Mouse (Mus musculus) forebrain, embryonic 12.5 days (tissue): Measurements from ENCODE around the gene Dcxr. TPM values are rescaled to one million over a fixed set of nuclear protein-coding genes. Genes with fewer than 3 reads are reported as not detected.

ENCODE experiments used
- ATAC-seq: fragments of 200-750 bp; cut with Nextera tagmentation; 2 replicates; pipeline ENCODE4 v1.8.0; 2017; ENCODE audit warnings: moderate TSS enrichment; ENCODE audit not compliant: low FRiP score
- H3K27ac ChIP-seq: fragments of 300-500 bp; sonication (generic); 2 replicates; pipeline ENCODE4 v1.5.1; 2016; ENCODE audit warnings: mild to moderate bottlenecking
- H3K27me3 ChIP-seq: fragments of 300-500 bp; sonication (generic); 2 replicates; pipeline ENCODE4 v1.6.1; 2016; ENCODE audit warnings: mild to moderate bottlenecking
- H3K36me3 ChIP-seq: fragments of 300-500 bp; sonication (generic); replicated peaks from 2 replicates; pipeline ENCODE4 v1.6.1; 2016; ENCODE audit warnings: mild to moderate bottlenecking
- H3K4me1 ChIP-seq: fragments of 300-500 bp; sonication (generic); 2 replicates; pipeline ENCODE4 v1.6.1; 2016
- H3K4me2 ChIP-seq: fragments of 300-500 bp; sonication (generic); 2 replicates; pipeline ENCODE4 v1.6.1; 2016; ENCODE audit warnings: mild to moderate bottlenecking, moderate library complexity
- H3K4me3 ChIP-seq: fragments of 300-500 bp; sonication (generic); replicated peaks from 2 replicates; pipeline ENCODE4 v1.5.1; 2016; ENCODE audit warnings: mild to moderate bottlenecking
- H3K9ac ChIP-seq: fragments of 300-500 bp; sonication (generic); 2 replicates; pipeline ENCODE4 v1.6.1; 2016; ENCODE audit warnings: mild to moderate bottlenecking
- H3K9me3 ChIP-seq: fragments of 300-500 bp; sonication (generic); 2 replicates; pipeline ENCODE4 v1.6.1; 2016
- WGBS: fragments of 180-500 bp; shearing (Covaris S2); methylation state at CpG from one replicate; pipeline ENCODE4 v1.1.7; 2016; 5-methylcytosine and 5-hydroxymethylcytosine counted together
- polyA plus RNA-seq: library from polyadenylated mRNA; unstranded; fragments of >200 nt; fragmentation: Nextera tagmentation; extraction: Ambion mirVana; gene quantifications from 2 replicates; pipeline ENCODE4 v1.2.1, GENCODE M21; 2016

Dcxr gene
- polyA plus RNA-seq, 1 experiment from 2014 or later, result 9.2 TPM

GRCm38 (mm10) chr11:120726243-120727168 lies 575 bp downstream of the Dcxr start:
- H3K4me3 ChIP-seq, result peak overlapping the region; percentile 47
- H3K4me1 ChIP-seq, result peaks cover 27% of the 10 kb centered on the region
- H3K4me2 ChIP-seq, result peak overlapping the region; percentile 78
- ATAC-seq, result peak; percentile 49
- peak overlapping the region; percentile 53 for H3K9ac ChIP-seq
- 0 out of 2 replicates have a peak overlapping the region, but pooled peaks have one; percentile 6 for H3K27ac ChIP-seq
- no peaks in the 10 kb centered on the region for H3K9me3 ChIP-seq
- peaks cover 49% of the 10 kb centered on the region for H3K27me3 ChIP-seq
- H3K36me3 ChIP-seq, result no peaks in the 10 kb centered on the region
- 19% methylated on average over 33 of the region's 36 CpGs for WGBS

- 84% methylated on average over 7 of the region's 7 CpGs for WGBS
- Histone ChIP-seq H3K36me3 (peaks cover 17% of the 10 kb centered on the region), H3K27me3 (peaks cover 39% of the 10 kb centered on the region)
Measured at GRCm38 (mm10) chr11:120723509-120723908, 3.6 kb downstream of the Dcxr start.

GRCm38 (mm10) chr11:120722761-120723382 lies 4.2 kb downstream of the Dcxr start:
- peak overlapping the region; percentile 99; the same call in 1 of the 2 replicates for H3K4me2 ChIP-seq
- H3K9me3 ChIP-seq, result no peaks in the 10 kb centered on the region
- H3K9ac ChIP-seq, result no peak overlapping the region
- no peak for ATAC-seq
- 87% methylated on average over 11 of the region's 11 CpGs for WGBS
- peaks cover 33% of the 10 kb centered on the region for H3K27me3 ChIP-seq
- 0 out of 2 replicates have a peak overlapping the region, but pooled peaks have one; percentile 72 for H3K4me3 ChIP-seq
- H3K4me1 ChIP-seq, result peaks cover 32% of the 10 kb centered on the region
- H3K27ac ChIP-seq, result no peak overlapping the region
- peaks cover 23% of the 10 kb centered on the region for H3K36me3 ChIP-seq

More at GRCm38 (mm10) chr11:120723509-120723908, 3.6 kb downstream of the Dcxr start:
- H3K27ac ChIP-seq, result no peak overlapping the region
- H3K9ac ChIP-seq, result no peak overlapping the region
- no peak overlapping the region for H3K4me3 ChIP-seq
- ATAC-seq, result no peak
- H3K4me1 ChIP-seq, result peaks cover 32% of the 10 kb centered on the region
- H3K4me2 ChIP-seq, result no peak overlapping the region
- H3K9me3 ChIP-seq, result no peaks in the 10 kb centered on the region

DNA sequence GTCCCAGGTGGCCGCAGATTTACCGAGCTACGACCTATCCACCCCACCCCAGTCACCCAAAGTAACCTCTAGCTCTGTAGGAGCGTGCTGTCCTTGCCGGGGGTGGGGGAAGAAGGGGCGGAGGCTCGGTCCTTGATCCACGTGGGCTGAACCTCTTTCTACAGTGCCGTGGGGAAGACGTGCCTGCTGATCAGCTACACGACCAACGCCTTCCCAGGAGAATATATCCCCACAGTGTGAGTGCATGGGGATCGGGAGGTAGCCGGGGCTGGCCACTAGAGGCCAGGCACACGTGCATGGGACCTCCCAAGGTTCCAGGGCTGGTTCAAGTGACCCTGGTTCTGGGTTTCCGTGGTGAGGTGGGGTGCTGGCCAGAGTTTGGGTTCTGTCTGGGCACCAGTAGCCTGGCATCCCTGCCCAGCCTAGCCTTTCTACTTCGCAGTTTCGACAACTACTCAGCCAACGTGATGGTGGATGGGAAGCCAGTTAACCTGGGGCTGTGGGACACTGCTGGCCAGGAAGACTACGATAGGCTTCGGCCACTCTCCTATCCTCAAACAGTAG lies 4.9 kb downstream of the Dcxr start:
- Histone ChIP-seq H3K27ac (no peak overlapping the region), H3K9me3 (no peaks in the 10 kb centered on the region), H3K27me3 (peaks cover 33% of the 10 kb centered on the region), H3K4me1 (peaks cover 31% of the 10 kb centered on the region), H3K4me2 (peak overlapping the region; percentile 99), H3K4me3 (peak overlapping the region; percentile 72), H3K36me3 (peaks cover 30% of the 10 kb centered on the region), H3K9ac (peak overlapping the region; percentile 88)
- ATAC-seq, result no peak
- 20% methylated on average over 21 of the region's 21 CpGs for WGBS

DNA sequence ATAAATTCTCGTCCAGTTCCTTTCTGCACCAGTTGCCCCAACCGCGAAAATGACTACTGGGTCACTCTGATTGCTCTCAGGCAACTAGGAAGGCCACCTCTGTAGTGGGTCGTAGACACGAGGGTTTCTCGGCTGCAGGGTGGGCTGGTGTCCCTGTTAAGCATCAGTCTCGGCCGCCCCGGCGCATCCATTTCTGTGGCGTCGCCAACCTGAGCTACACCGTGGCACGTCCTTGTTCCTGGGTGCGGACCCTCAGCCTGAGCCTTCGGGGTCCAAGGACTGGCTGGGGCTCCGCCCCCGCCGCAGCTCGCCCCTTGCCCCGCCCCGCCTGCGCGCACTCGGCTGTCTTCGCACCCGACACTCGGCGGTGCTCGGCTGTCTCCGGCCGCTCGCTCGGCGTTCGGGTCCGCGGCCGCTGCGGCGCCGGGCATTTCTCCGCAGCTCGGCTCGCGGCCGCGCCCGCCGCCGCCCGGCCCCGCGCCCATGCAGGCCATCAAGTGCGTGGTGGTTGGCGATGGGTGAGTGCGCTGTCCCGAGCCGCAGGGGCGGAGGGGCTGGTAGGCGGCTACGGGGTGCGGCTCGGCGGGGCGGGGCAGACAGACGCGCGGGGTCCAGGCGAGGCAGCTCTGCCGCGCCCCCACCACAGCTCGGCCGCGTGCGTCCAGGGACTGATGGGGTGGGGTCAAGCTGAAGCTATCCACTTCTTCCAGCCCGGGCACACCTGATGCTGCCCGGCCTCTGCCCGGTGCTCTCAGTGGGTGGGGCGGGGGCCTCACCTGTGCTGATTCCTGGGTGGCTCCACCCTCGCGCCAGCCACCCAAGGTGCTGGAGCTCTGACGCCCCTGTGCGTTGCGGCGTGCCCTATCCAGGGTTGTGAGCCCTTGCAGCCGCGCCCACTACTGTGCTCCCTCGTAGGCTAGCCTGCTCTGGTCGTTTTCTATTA lies 5.7 kb downstream of the Dcxr start, which contains the start of gene Rac3:
TSS of gene Rac3 (plus strand) at position 347 of the 943 bp plus-strand sequence.
- Histone ChIP-seq H3K9ac (peak within 1 kb of the TSS; percentile 88), H3K4me3 (peak within 1 kb of the TSS; percentile 72), H3K9me3 (no peaks in the 10 kb centered on the region), H3K4me1 (peaks cover 23% of the 10 kb centered on the region), H3K4me2 (peak within 1 kb of the TSS; percentile 99), H3K27ac (peak within 1 kb of the TSS; percentile 59; the same call in 1 of the 2 replicates), H3K36me3 (peaks cover 35% of the 10 kb centered on the region), H3K27me3 (peaks cover 33% of the 10 kb centered on the region)
- ATAC-seq, result peak; percentile 91
- WGBS, result 1% methylated on average over 82 of the region's 90 CpGs

GRCm38 (mm10) chr11:120720450-120720849 lies 6.6 kb downstream of the Dcxr start:
- H3K36me3 ChIP-seq, result peaks cover 44% of the 10 kb centered on the region
- ATAC-seq, result peak; percentile 12; the same call in 1 of the 2 replicates
- peak overlapping the region; percentile 88 for H3K9ac ChIP-seq
- peak overlapping the region; percentile 72 for H3K4me3 ChIP-seq
- peaks cover 26% of the 10 kb centered on the region for H3K27me3 ChIP-seq
- peak overlapping the region; percentile 99 for H3K4me2 ChIP-seq
- 10% methylated on average over 17 of the region's 17 CpGs for WGBS
- H3K27ac ChIP-seq, result no peak overlapping the region; the same call in 1 of the 2 replicates
- H3K9me3 ChIP-seq, result no peaks in the 10 kb centered on the region
- peaks cover 21% of the 10 kb centered on the region for H3K4me1 ChIP-seq

GRCm38 (mm10) chr11:120719841-120720376 lies 7.2 kb downstream of the Dcxr start:
- no peak overlapping the region for H3K27ac ChIP-seq
- no peak overlapping the region for H3K9ac ChIP-seq
- H3K4me1 ChIP-seq, result peaks cover 26% of the 10 kb centered on the region
- H3K4me2 ChIP-seq, result no peak overlapping the region
- no peaks in the 10 kb centered on the region for H3K9me3 ChIP-seq
- no peak overlapping the region for H3K4me3 ChIP-seq
- ATAC-seq, result no peak
- peaks cover 23% of the 10 kb centered on the region for H3K27me3 ChIP-seq
- WGBS, result 84% methylated on average over 13 of the region's 13 CpGs
- H3K36me3 ChIP-seq, result peaks cover 47% of the 10 kb centered on the region

DNA sequence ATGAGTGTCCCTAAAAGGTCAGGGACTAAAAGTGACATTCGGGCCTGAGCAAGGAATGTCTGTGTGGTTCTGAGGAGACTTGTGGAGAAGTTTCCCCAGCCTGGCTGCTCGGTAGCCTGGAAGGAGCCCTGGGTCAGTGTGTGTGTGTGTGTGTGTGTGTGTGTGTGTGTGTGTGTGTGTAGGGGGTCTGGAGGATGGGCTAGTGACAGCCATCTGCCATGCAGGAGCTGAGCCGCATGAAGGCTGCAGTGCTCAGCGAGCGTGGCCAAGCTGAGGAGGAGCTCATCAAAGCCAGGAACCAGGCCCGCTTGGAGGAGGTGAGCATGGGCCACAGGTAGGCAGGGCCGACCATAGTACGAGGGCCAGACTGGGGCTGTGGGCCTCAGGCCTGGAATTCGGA lies 7.8 kb downstream of the Dcxr start:
- Histone ChIP-seq H3K4me2 (no peak overlapping the region), H3K27me3 (peaks cover 23% of the 10 kb centered on the region), H3K36me3 (peaks cover 47% of the 10 kb centered on the region), H3K9ac (no peak overlapping the region), H3K27ac (no peak overlapping the region), H3K9me3 (no peaks in the 10 kb centered on the region), H3K4me3 (no peak overlapping the region), H3K4me1 (peaks cover 32% of the 10 kb centered on the region)
- WGBS, result 90% methylated on average over 9 of the region's 9 CpGs
- no peak for ATAC-seq

- Histone ChIP-seq H3K27ac (no peak overlapping the region), H3K9me3 (no peaks in the 10 kb centered on the region), H3K36me3 (peaks cover 62% of the 10 kb centered on the region), H3K4me2 (0 out of 2 replicates have a peak overlapping the region, but pooled peaks have one; percentile 99), H3K9ac (no peak overlapping the region), H3K4me1 (peaks cover 31% of the 10 kb centered on the region), H3K27me3 (no peaks in the 10 kb centered on the region), H3K4me3 (no peak overlapping the region)
- WGBS, result 92% methylated on average over 9 of the region's 9 CpGs
- no peak for ATAC-seq
Measured at GRCm38 (mm10) chr11:120715131-120715530, 11.9 kb downstream of the Dcxr start.

DNA sequence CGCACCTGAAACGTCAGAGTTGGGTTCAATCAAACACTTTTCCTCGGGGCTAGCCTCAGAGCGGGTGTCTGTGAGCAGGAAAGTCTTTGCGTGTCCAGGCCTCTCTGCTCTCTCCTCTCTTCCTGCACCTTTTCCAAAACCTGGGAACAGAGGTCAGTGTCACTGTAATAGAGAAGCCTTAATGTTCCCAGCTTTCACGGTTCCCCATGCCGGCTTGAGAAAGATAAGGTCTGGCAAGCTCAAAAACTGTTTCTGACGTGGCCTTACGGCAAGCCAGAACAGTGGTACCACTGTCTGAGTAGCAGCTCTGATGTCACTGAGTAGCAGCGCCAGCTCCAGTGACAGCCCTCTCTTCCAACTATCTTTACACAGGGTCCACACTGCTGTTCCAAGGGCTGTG lies 12.5 kb downstream of the Dcxr start:
- 0 out of 2 replicates have a peak overlapping the region, but pooled peaks have one; percentile 42 for H3K27ac ChIP-seq
- ATAC-seq, result no peak
- 64% methylated on average over 10 of the region's 10 CpGs for WGBS

More for the DNA sequence above, 12.5 kb downstream of the Dcxr start:
- Histone ChIP-seq H3K9me3 (no peaks in the 10 kb centered on the region), H3K27me3 (no peaks in the 10 kb centered on the region), H3K4me1 (peaks cover 31% of the 10 kb centered on the region), H3K9ac (peak overlapping the region; percentile 76), H3K4me3 (peak overlapping the region; percentile 64), H3K36me3 (peaks cover 62% of the 10 kb centered on the region), H3K4me2 (peak overlapping the region; percentile 99)
